Mouse (Mus musculus) lung, postnatal 0 days (tissue): ENCODE data around the gene Slc25a47. TPM values are rescaled to one million over a fixed set of nuclear protein-coding genes. Genes with fewer than 3 reads are reported as not detected.

ENCODE experiments used
- ATAC-seq: fragments of 200-750 bp; cut with Nextera tagmentation; 2 replicates; pipeline ENCODE4 v1.8.0; 2017; ENCODE audit warnings: moderate library complexity
- DNase-seq: peaks from one replicate; pipeline ENCODE4 v3.0.0-alpha.2; 2016; ENCODE audit warnings: low spot score
- H3K27ac ChIP-seq: fragments of 300-500 bp; sonication (generic); 2 replicates; pipeline ENCODE4 v1.5.1; 2014; ENCODE audit warnings: antibody characterized with exemption, mild to moderate bottlenecking, low read length, mixed read lengths
- H3K27me3 ChIP-seq: fragments of 300-500 bp; sonication (generic); replicated peaks from 2 replicates; pipeline ENCODE4 v1.6.1; 2014; ENCODE audit warnings: low read length, mixed read lengths; ENCODE audit not compliant: insufficient read depth
- H3K36me3 ChIP-seq: fragments of 300-500 bp; sonication (generic); 2 replicates; pipeline ENCODE4 v1.6.1; 2014; ENCODE audit warnings: low read length, mixed read lengths; ENCODE audit not compliant: insufficient read depth
- H3K4me1 ChIP-seq: fragments of 300-500 bp; sonication (generic); 2 replicates; pipeline ENCODE4 v1.6.1; 2014; ENCODE audit warnings: antibody characterized with exemption, low read depth, low read length, mixed read lengths; ENCODE audit not compliant: insufficient read depth
- H3K4me2 ChIP-seq: fragments of 300-500 bp; sonication (generic); replicated peaks from 2 replicates; pipeline ENCODE4 v1.6.1; 2014; ENCODE audit warnings: low read depth, mild to moderate bottlenecking, low read length, moderate library complexity, mixed read lengths
- H3K4me3 ChIP-seq: fragments of 300-500 bp; sonication (generic); 2 replicates; pipeline ENCODE4 v1.5.1; 2014; ENCODE audit warnings: low read depth, low read length
- H3K9ac ChIP-seq: fragments of 300-500 bp; sonication (generic); replicated peaks from 2 replicates; pipeline ENCODE4 v1.6.1; 2014; ENCODE audit warnings: low read depth, mild to moderate bottlenecking
- H3K9me3 ChIP-seq: fragments of 300-500 bp; sonication (generic); 2 replicates; pipeline ENCODE4 v1.6.1; 2016; ENCODE audit warnings: low read length, mixed read lengths
- CTCF ChIP-seq: IDR thresholded peaks from 2 replicates; pipeline ENCODE4 v1.5.1; 2016; ENCODE audit warnings: antibody characterized with exemption, mild to moderate bottlenecking
- EP300 ChIP-seq: IDR thresholded peaks from 2 replicates; pipeline ENCODE4 v1.6.1; 2016; ENCODE audit warnings: antibody characterized with exemption, mild to moderate bottlenecking, control low read depth
- WGBS: fragments of 180-500 bp; shearing (Covaris S2); extraction: QIAGEN DNeasy Blood & Tissue Kit; methylation state at CpG from one replicate; pipeline ENCODE4 v1.1.7; 2014; 5-methylcytosine and 5-hydroxymethylcytosine counted together
- polyA plus RNA-seq: library from polyadenylated mRNA; unstranded; fragments of >200 nt; fragmentation: Nextera tagmentation; extraction: Ambion mirVana; gene quantifications from 2 replicates; pipeline ENCODE4 v1.2.1, GENCODE M21; 2015

Gene Slc25a47
- polyA plus RNA-seq, 1 experiment from 2014 or later, result 8.5 TPM

DNA sequence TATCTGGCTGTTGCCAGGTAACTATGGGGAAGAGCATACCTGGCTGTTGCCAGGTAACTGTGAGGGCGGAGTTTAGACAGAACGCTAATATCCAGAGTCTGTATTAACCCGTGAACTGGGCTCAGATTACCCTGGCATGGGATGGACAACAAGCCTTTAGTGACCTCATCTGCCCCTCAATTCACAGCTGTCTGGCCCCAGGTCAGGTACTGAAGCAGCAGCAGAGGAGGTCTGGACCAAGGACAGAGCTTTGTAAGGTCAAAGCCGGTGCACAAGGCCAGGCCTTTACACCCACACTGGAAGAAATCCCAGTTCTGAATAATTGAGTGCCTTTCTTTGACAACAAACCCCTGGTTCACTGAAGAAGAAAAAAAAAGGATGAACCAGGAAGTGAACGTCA is 6.2 kb upstream of the Slc25a47 start:
- no peak for TF ChIP-seq EP300
- TF ChIP-seq CTCF, result no peak
- 56% methylated on average over 5 of the region's 5 CpGs for WGBS
- no peak for ATAC-seq

DNA sequence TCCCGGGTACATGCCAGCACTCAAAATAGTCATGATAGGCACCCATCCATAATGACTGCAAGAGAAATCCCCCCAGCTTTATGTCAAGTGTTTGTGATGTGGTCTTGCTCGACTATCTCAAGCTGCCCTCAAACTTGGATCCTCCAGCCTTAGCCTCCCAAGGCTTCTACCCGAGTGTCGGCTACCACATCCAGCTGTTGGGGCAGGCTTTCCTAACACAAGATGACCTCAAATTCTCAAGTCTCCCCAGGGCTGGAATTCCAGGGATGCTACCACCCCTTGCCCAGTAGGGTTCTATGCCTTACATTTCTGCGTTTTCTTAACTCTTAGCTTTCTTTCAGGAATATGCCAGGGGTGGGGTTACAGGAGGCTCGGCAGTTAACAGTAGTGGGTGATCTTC is 5.5 kb upstream of the Slc25a47 start:
- Histone ChIP-seq H3K4me1 (peaks cover 34% of the 10 kb centered on the region), H3K4me3 (no peak overlapping the region), H3K9ac (no peak overlapping the region), H3K27ac (no peak overlapping the region), H3K4me2 (no peak overlapping the region), H3K27me3 (no peaks in the 10 kb centered on the region), H3K36me3 (no peaks in the 10 kb centered on the region), H3K9me3 (no peaks in the 10 kb centered on the region)
- TF ChIP-seq EP300, result no peak; the same call in 1 of the 2 replicates
- peak; percentile 23 for TF ChIP-seq CTCF
- peak; percentile 15; the same call in 1 of the 2 replicates for ATAC-seq
- DNase-seq, result peak; percentile 65
- WGBS, result 66% methylated on average over 6 of the region's 6 CpGs

More for the DNA sequence above, 6.2 kb upstream of the Slc25a47 start:
- H3K9ac ChIP-seq, result no peak overlapping the region
- H3K36me3 ChIP-seq, result no peaks in the 10 kb centered on the region
- H3K4me3 ChIP-seq, result no peak overlapping the region
- no peaks in the 10 kb centered on the region for H3K27me3 ChIP-seq
- peak overlapping the region; percentile 11 for H3K27ac ChIP-seq
- H3K4me1 ChIP-seq, result peaks cover 31% of the 10 kb centered on the region
- no peak overlapping the region for H3K4me2 ChIP-seq
- H3K9me3 ChIP-seq, result no peaks in the 10 kb centered on the region
- DNase-seq, result no peak

DNA sequence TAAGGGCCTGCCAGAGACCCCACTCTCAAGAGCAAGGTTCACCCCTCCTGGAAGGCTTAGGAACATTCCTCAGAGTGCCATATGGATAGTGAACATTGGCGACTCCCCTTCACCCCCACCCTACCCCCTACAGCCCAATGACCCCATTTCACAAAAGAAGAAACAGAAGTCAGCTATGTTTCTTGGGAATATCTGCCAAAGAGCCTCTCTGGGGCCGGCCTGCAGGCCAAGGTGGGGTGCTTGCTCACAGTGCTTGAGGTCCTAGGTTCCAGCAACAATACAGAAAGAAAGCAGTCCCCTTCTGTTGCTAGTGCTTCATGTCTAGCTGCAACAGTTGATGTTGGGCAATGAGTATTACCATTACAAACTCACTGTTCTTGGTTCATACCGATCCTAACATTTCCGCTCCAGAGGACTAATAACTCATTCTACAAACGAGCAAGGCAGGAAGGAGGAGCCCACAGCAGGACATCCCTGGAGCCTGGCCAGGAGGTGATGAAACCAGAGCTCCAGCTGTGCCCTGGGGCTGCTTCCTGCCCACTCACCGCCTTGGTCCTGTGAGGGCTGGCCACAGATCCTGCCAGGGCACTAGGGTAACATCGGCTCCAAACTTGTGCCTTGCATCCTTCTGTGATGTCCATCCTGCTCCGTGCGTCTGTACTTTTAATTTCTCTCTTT is 3.7 kb upstream of the Slc25a47 start:
- WGBS, result 43% methylated on average over 9 of the region's 9 CpGs
- peak; percentile 93 for DNase-seq
- peak overlapping the region; percentile 73 for H3K27ac ChIP-seq

DNA sequence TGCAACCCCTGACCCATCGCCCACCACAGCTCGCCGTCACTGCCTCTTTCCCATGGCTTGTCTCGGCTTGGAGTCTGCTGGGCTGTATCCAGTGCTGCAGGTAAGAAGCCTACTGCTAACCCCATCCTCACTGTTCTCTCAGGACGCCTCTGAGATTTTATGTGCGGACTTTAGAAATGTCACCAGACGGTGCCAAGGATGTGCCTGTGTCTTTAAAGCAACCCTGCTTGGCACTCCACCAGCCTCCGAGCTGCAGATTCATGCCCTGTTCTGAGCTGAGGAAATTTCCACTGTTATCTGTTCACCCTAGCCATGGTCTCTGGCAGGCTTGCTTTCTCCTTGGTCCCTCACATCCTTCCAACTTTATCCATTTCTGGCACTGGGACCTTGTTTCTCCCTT is 3.0 kb upstream of the Slc25a47 start:
- H3K9me3 ChIP-seq, result no peaks in the 10 kb centered on the region
- H3K27ac ChIP-seq, result peak overlapping the region; percentile 47; the same call in 1 of the 2 replicates
- ATAC-seq (no peak), DNase-seq (no peak)
- H3K4me1 ChIP-seq, result peaks cover 44% of the 10 kb centered on the region
- no peaks in the 10 kb centered on the region for H3K36me3 ChIP-seq
- H3K9ac ChIP-seq, result no peak overlapping the region
- no peak for TF ChIP-seq EP300
- no peak for TF ChIP-seq CTCF
- WGBS, result 87% methylated on average over 8 of the region's 8 CpGs
- no peak overlapping the region for H3K4me3 ChIP-seq
- no peaks in the 10 kb centered on the region for H3K27me3 ChIP-seq
- H3K4me2 ChIP-seq, result no peak overlapping the region

More for the DNA sequence above, 3.7 kb upstream of the Slc25a47 start:
- Histone ChIP-seq H3K4me2 (0 out of 2 replicates have a peak overlapping the region, but pooled peaks have one; percentile 3), H3K36me3 (no peaks in the 10 kb centered on the region), H3K4me3 (no peak overlapping the region), H3K27me3 (no peaks in the 10 kb centered on the region), H3K9ac (no peak overlapping the region), H3K4me1 (peaks cover 36% of the 10 kb centered on the region), H3K9me3 (no peaks in the 10 kb centered on the region)
- no peak for TF ChIP-seq CTCF
- TF ChIP-seq EP300, result peak; percentile 89
- ATAC-seq, result peak; percentile 31

DNA sequence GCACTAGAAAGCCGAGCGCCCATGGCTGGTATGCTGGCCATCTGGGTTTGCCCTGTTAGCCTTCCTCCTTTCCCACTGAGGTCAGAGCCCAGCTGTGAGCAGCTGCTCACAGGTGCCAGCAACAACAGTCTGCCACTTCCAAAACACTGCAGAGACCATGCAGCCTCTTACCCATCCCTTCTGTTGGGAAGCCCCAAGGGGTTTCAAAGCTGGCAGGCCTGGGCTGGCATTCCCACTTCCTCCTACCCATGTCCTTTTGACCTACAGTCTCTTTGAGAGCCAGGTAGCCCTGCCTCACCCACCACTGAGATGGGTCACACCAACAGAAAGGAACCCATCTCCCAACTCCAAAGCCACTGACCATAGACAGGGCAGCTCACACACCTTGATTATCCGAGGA is 2.4 kb upstream of the Slc25a47 start:
- peaks cover 49% of the 10 kb centered on the region for H3K4me1 ChIP-seq
- no peak overlapping the region for H3K9ac ChIP-seq
- H3K36me3 ChIP-seq, result no peaks in the 10 kb centered on the region
- no peaks in the 10 kb centered on the region for H3K27me3 ChIP-seq
- 81% methylated on average over 3 of the region's 3 CpGs for WGBS
- no peak for DNase-seq
- ATAC-seq, result no peak
- H3K9me3 ChIP-seq, result no peaks in the 10 kb centered on the region
- TF ChIP-seq CTCF (no peak), EP300 (no peak)
- no peak overlapping the region for H3K4me2 ChIP-seq
- H3K4me3 ChIP-seq, result no peak overlapping the region
- no peak overlapping the region for H3K27ac ChIP-seq

DNA sequence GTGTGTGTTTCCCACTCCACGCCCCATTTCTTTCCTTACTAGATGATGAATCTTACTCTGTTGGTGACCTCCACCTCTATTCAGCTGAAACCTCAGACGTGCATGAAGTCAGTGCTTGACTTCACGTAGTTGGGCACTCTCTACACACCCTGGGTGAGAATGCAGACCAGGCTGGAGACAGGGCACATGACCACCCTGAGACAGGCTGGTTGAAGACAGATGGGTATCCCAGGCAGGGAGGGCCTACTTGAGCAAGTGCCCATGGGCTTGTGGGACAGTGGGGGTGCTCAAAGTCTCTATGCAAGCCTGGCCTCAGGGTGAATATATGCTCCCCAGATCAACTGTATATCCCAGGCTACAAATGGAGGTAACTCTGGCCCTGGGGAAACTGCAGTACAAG is 1.5 kb upstream of the Slc25a47 start:
- H3K27me3 ChIP-seq, result no peaks in the 10 kb centered on the region
- peak overlapping the region; percentile 93 for H3K4me2 ChIP-seq
- no peak for DNase-seq
- H3K27ac ChIP-seq, result no peak overlapping the region
- ATAC-seq, result no peak
- peak overlapping the region; percentile 53; the same call in 1 of the 2 replicates for H3K9ac ChIP-seq
- no peak for TF ChIP-seq EP300
- TF ChIP-seq CTCF, result no peak
- no peaks in the 10 kb centered on the region for H3K36me3 ChIP-seq
- H3K4me3 ChIP-seq, result peak overlapping the region; percentile 50
- WGBS, result 73% methylated on average over 3 of the region's 3 CpGs
- peaks cover 50% of the 10 kb centered on the region for H3K4me1 ChIP-seq
- no peaks in the 10 kb centered on the region for H3K9me3 ChIP-seq
